Mouse (Mus musculus): ENCODE measurements around the gene 4930402H24Rik. TPM values are rescaled to one million over a fixed set of nuclear protein-coding genes. Genes with fewer than 3 reads are reported as not detected.

4930402H24Rik gene
- polyA plus RNA-seq, 1 experiment = 5.2 TPM

- TF ChIP-seq GATA1 (IDR thresholded peaks at IDR 0.05; ENCODE audit: low read length) = no peak
Observed at GRCm38 (mm10) chr2:130896944-130897343, 9.3 kb downstream of the 4930402H24Rik start.

- no peak for TF ChIP-seq GATA1 (IDR thresholded peaks at IDR 0.05; ENCODE audit: low read length)
Observed at GRCm38 (mm10) chr2:130887456-130887855, 18.8 kb downstream of the 4930402H24Rik start.

- TF ChIP-seq GATA1 (IDR thresholded peaks at IDR 0.05; ENCODE audit: low read length) = no peak
Observed at GRCm38 (mm10) chr2:130886983-130887382, 19.2 kb downstream of the 4930402H24Rik start.

- TF ChIP-seq GATA1 (IDR thresholded peaks at IDR 0.05; ENCODE audit: low read length) = no peak
Observed at GRCm38 (mm10) chr2:130877376-130877775, 28.8 kb downstream of the 4930402H24Rik start.

- TF ChIP-seq GATA1 (IDR thresholded peaks at IDR 0.05; ENCODE audit: low read length) = no peak
Observed at GRCm38 (mm10) chr2:130870916-130871315, 35.3 kb downstream of the 4930402H24Rik start.

GRCm38 (mm10) chr2:130862091-130862490, 44.1 kb downstream of the 4930402H24Rik start:
- TF ChIP-seq GATA1 (IDR thresholded peaks at IDR 0.05; ENCODE audit: low read length) = no peak

GRCm38 (mm10) chr2:130852964-130853363, 53.2 kb downstream of the 4930402H24Rik start:
- no peak for TF ChIP-seq GATA1 (IDR thresholded peaks at IDR 0.05; ENCODE audit: low read length)

- TF ChIP-seq GATA1 (IDR thresholded peaks at IDR 0.05; ENCODE audit: low read length) = no peak
Observed at GRCm38 (mm10) chr2:130851363-130852246, 54.6 kb downstream of the 4930402H24Rik start.

- no peak for TF ChIP-seq GATA1 (IDR thresholded peaks at IDR 0.05; ENCODE audit: low read length)
Observed at GRCm38 (mm10) chr2:130849688-130850087, 56.5 kb downstream of the 4930402H24Rik start.

- no peak for TF ChIP-seq GATA1 (IDR thresholded peaks at IDR 0.05; ENCODE audit: low read length)
Observed at GRCm38 (mm10) chr2:130848313-130848712, 57.9 kb downstream of the 4930402H24Rik start.

- no peak for TF ChIP-seq GATA1 (IDR thresholded peaks at IDR 0.05; ENCODE audit: low read length)
Observed at GRCm38 (mm10) chr2:130843623-130844022, 62.6 kb downstream of the 4930402H24Rik start.

GRCm38 (mm10) chr2:130840846-130841245, 65.4 kb downstream of the 4930402H24Rik start:
- TF ChIP-seq GATA1 (IDR thresholded peaks at IDR 0.05; ENCODE audit: low read length) = no peak

GRCm38 (mm10) chr2:130839874-130840661, 66.1 kb downstream of the 4930402H24Rik start:
- TF ChIP-seq GATA1 (IDR thresholded peaks at IDR 0.05; ENCODE audit: low read length) = no peak

- no peak for TF ChIP-seq GATA1 (IDR thresholded peaks at IDR 0.05; ENCODE audit: low read length)
Observed at GRCm38 (mm10) chr2:130839528-130839873, 66.7 kb downstream of the 4930402H24Rik start.

GRCm38 (mm10) chr2:130839084-130839483, 67.1 kb downstream of the 4930402H24Rik start:
- TF ChIP-seq GATA1 (IDR thresholded peaks at IDR 0.05; ENCODE audit: low read length) = no peak

GRCm38 (mm10) chr2:130838131-130838530, 68.1 kb downstream of the 4930402H24Rik start:
- TF ChIP-seq GATA1 (IDR thresholded peaks at IDR 0.05; ENCODE audit: low read length) = no peak
